Mouse (Mus musculus): Measurements from ENCODE around the gene Esrrb. TPM values are rescaled to one million over a fixed set of nuclear protein-coding genes. Genes with fewer than 3 reads are reported as not detected.

Esrrb gene
- polyA plus RNA-seq, 1 experiment from 2014 or later: 0.45 TPM

- peaks cover 28% of the 10 kb centered on the region for H3K27me3 ChIP-seq
- TF ChIP-seq CTCF (IDR thresholded peaks at IDR 0.05): no peak
- in situ Hi-C loops (cut with MboI; ENCODE audit: low pct_unique_long_range_greater_than_20kb): no loop called here
- ChIA-PET POLR2A (interaction anchor here (0.8 kb wide), 1 partner anchor 51 kb away, joined by 3 read pairs; no protein-coding TSS in a partner anchor), CTCF (no interaction called here)
- DNase-seq (ENCODE audit: low read depth, low spot score): no peak
- no peak for ATAC-seq
These were observed 3.4 kb downstream of the Esrrb start for GRCm38 (mm10) chr12:86364285-86364684.

GRCm38 (mm10) chr12:86364756-86365155 lies 3.8 kb downstream of the Esrrb start:
- ATAC-seq (no peak), DNase-seq (ENCODE audit: low read depth, low spot score) (no peak)
- H3K27me3 ChIP-seq: peaks cover 26% of the 10 kb centered on the region
- POLR2A ChIA-PET: interaction anchor here (0.8 kb wide), 1 partner anchor 51 kb away, joined by 3 read pairs; no protein-coding TSS in a partner anchor
- in situ Hi-C loops (cut with MboI; ENCODE audit: low pct_unique_long_range_greater_than_20kb): no loop called here
- TF ChIP-seq CTCF (IDR thresholded peaks at IDR 0.05): no peak
- CTCF ChIA-PET: no interaction called here

DNA sequence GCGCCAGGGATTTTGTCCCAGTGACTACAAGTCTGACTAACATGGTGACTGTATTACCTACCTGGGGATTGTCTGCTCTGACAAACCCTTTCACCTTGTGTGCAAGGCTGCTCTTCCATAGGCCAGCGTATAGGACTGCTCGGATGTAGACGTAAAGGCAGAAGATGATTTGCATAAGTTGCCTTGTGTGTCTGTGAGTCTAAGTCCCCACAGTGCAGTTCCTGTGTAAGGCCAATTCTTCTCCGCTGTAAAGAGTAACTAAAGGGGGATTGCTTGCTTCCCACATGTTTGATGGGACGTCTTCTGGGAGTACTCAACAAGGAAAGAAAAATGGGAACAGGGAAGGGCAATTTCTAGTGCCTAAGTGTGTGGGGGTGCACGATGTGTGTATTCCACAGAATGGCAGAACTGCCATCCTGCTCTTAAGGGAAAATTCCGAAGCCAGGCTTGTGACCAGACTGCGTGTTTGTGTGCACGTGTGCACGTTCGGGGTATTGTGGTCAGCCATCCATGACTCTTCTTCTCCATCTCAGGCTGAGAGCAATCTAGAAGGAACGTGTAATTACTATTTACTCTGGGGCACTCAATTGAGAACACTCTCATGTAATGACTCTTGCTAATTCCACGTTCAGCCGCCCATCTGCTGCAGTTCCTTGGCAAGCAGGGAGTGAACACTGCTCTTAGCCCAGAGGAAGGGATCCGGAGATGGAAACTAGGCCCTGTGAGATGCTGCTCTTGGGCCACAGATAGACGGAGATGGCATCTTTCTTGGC lies 9.9 kb downstream of the Esrrb start:
- CTCF ChIA-PET: no interaction called here
- no peak for DNase-seq (ENCODE audit: low read depth, low spot score)
- ATAC-seq: no peak

DNA sequence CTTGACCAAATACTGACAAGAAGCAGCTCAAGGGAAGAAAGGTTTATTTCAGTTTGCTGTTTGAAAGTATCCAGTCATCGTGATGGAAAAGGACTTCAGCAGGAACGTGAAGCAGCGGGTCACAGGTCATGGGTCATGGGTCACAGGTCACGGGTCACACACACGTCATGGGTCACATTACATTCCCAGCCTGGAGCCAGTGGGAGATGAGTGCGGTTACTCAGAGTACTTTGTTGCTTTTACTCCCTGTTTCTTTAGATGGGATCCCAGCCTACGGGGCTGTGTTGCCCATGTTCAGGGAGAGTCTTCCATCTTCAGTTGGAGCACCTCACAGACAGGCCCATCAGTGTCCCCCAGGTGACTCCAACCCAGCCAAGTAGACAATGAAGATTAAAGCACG lies 13.4 kb downstream of the Esrrb start:
- ATAC-seq (no peak), DNase-seq (ENCODE audit: low read depth, low spot score) (no peak)
- H3K27me3 ChIP-seq: peaks cover 34% of the 10 kb centered on the region
- in situ Hi-C loops (cut with MboI; ENCODE audit: low pct_unique_long_range_greater_than_20kb): no loop called here
- TF ChIP-seq CTCF (IDR thresholded peaks at IDR 0.05): no peak
- POLR2A ChIA-PET: no interaction called here
- CTCF ChIA-PET: no interaction called here

More for the DNA sequence above, 9.9 kb downstream of the Esrrb start:
- H3K27me3 ChIP-seq: peaks cover 18% of the 10 kb centered on the region
- POLR2A ChIA-PET: no interaction called here
- TF ChIP-seq CTCF (IDR thresholded peaks at IDR 0.05): no peak
- in situ Hi-C loops (cut with MboI; ENCODE audit: low pct_unique_long_range_greater_than_20kb): no loop called here

DNA sequence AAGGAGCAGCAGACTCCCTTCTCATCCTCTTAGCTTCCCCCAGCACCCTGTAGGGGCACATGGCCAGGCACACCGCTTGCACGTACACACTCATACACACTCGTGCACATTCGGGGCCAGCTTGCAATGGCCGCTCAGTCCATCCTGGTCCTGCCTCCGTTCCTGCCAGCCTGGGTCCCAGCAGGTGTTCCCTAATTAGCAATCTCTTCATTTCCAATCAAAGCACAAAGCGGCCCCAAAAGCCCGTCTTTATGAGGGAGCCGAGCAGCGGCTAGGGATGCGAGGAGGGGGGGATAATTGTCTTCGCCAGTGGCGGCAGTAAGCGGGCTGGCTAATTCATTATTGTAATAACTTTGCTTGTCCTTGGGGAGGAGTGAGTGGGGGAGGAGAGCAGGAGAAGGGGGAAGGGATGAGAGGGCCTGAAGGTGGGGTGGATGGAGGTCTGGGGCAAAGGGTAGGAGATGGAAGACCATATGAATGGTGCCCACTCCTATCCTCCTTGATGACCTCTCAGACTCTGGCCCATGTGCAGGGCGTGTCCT lies 18.8 kb downstream of the Esrrb start:
- peaks cover 36% of the 10 kb centered on the region for H3K27me3 ChIP-seq
- ATAC-seq (no peak), DNase-seq (ENCODE audit: low read depth, low spot score) (no peak)
- in situ Hi-C loops (cut with MboI; ENCODE audit: low pct_unique_long_range_greater_than_20kb): no loop called here
- CTCF ChIA-PET: no interaction called here
- TF ChIP-seq CTCF (IDR thresholded peaks at IDR 0.05): no peak
- POLR2A ChIA-PET: no interaction called here

- CTCF ChIA-PET: no interaction called here
- peaks cover 22% of the 10 kb centered on the region for H3K27me3 ChIP-seq
- in situ Hi-C loops (cut with MboI; ENCODE audit: low pct_unique_long_range_greater_than_20kb): no loop called here
- POLR2A ChIA-PET: no interaction called here
- no peak for DNase-seq (ENCODE audit: low read depth, low spot score)
- no peak for TF ChIP-seq CTCF (IDR thresholded peaks at IDR 0.05)
- ATAC-seq: no peak
These were observed 22.9 kb downstream of the Esrrb start for GRCm38 (mm10) chr12:86383803-86384202.

DNA sequence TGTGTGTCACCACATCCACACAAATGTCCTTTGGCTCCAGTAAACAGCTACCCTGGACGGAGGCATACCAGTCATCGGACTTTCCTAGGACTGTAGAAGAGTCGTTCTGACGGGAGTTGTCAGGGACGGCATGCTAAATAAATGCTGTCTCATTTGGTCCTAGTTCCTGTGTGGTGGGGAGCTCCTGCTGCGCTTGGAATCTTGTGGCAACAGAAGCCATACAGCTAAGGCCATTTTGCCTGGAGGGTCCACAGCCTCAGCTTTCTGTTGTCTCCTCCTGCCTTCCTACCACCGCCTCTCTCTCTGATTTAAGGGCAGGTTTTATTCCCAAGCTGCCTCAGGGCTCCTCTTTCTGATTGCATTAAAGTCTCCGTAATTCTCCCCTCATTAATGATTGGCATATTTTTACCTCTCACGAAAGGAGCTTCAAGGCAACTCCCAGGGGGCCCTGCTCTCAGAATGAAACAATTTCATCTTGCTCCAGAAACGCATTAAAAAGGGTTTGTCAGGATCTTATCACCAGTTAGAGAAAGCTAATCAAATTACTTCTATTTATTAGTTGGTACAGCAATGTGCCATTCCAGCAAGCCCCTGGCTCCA lies 26.9 kb downstream of the Esrrb start:
- ATAC-seq (no peak), DNase-seq (ENCODE audit: low read depth, low spot score) (no peak)
- ChIA-PET POLR2A (no interaction called here), CTCF (no interaction called here)
- no peak for TF ChIP-seq CTCF (IDR thresholded peaks at IDR 0.05)
- H3K27me3 ChIP-seq: peaks cover 7% of the 10 kb centered on the region
- in situ Hi-C loops (cut with MboI; ENCODE audit: low pct_unique_long_range_greater_than_20kb): no loop called here

DNA sequence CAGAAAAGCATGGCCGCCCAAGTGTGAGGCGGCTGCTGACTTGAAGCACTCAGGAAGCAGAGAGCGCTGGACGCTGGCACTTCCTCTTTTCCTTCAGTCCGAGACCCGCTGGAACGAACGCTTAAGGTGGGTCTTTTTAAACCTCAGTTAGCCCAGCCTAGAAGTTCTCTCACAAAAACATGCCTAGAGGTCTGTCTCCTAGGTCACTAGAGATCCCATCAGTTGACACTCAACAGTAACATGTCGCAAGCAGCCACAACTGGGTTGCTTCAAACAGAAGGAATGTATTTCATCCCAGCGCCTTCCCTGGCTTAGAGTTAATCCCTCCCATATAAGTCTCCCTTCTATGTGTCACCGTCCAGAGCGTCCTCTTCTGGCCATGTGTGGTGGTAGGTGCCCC lies 33.9 kb downstream of the Esrrb start:
- in situ Hi-C loops (cut with MboI; ENCODE audit: low pct_unique_long_range_greater_than_20kb): no loop called here
- no peaks in the 10 kb centered on the region for H3K27me3 ChIP-seq
- no peak for TF ChIP-seq CTCF (IDR thresholded peaks at IDR 0.05)
- CTCF ChIA-PET: no interaction called here
- ATAC-seq (no peak), DNase-seq (ENCODE audit: low read depth, low spot score) (no peak)
- POLR2A ChIA-PET: interaction anchor here (0.6 kb wide), 1 partner anchor 121 kb away, joined by 4 read pairs; no protein-coding TSS in a partner anchor

DNA sequence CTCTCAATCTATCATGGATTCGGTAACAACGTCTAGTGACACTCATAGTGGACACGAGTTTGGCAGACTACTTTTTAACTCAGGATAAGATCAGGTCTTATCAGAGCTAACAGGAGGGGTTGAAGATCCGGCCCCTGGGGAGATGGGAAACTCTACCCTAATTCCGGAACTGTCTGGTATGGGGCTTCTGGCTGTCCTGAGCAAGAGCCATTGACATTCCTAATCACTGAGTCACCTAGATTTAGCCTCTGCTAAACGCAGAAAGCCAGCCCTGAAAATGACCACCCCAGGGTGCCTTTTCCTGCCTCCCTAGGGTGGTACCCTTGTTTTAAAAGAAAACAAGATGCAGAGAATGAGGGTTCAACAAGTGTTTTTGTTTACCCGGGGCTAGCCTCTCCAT lies 34.4 kb downstream of the Esrrb start:
- POLR2A ChIA-PET: no interaction called here
- CTCF ChIA-PET: no interaction called here
- TF ChIP-seq CTCF (IDR thresholded peaks at IDR 0.05): no peak
- H3K27me3 ChIP-seq: no peaks in the 10 kb centered on the region
- DNase-seq (ENCODE audit: low read depth, low spot score): no peak
- in situ Hi-C loops (cut with MboI; ENCODE audit: low pct_unique_long_range_greater_than_20kb): no loop called here
- ATAC-seq: no peak

- POLR2A ChIA-PET: no interaction called here
- DNase-seq (ENCODE audit: low read depth, low spot score): peak; percentile 54
- peak; percentile 67 for ATAC-seq
- no peaks in the 10 kb centered on the region for H3K27me3 ChIP-seq
- TF ChIP-seq CTCF (IDR thresholded peaks at IDR 0.05): no peak
- CTCF ChIA-PET: no interaction called here
- in situ Hi-C loops (cut with MboI; ENCODE audit: low pct_unique_long_range_greater_than_20kb): no loop called here
These were observed 37.8 kb downstream of the Esrrb start for GRCm38 (mm10) chr12:86398762-86399161.

DNA sequence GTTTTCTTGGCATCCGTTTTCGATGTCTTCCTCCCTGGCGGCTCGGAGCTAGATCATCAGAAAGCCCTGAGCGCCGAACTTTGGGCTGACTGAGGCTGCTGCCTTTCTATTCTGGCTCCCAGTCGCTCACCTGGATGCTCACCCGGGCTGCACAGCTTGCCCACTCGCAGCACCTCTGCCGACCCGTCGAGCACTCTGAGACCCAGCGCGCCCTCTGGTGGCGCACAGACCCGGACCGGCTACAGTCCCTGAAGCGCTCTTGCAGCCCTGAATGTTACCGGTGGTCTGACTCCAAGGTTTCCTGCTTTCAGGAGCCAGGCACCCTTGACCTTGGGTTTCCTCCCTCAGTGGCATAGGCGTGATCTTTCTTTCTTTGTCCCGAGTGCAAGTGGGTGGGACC lies 41.8 kb downstream of the Esrrb start:
- peak; percentile 88 for TF ChIP-seq CTCF (IDR thresholded peaks at IDR 0.05)
- DNase-seq (ENCODE audit: low read depth, low spot score) (no peak), ATAC-seq (peak; percentile 25)
- ChIA-PET CTCF (interaction anchor here (0.7 to 1.3 kb wide), 2 partner anchors 25 to 207 kb away, joined by 3 read pairs; no protein-coding TSS in a partner anchor), POLR2A (no interaction called here)
- H3K27me3 ChIP-seq: peaks cover 7% of the 10 kb centered on the region
- in situ Hi-C loops (cut with MboI; ENCODE audit: low pct_unique_long_range_greater_than_20kb): loop anchor here (5.0 to 10.0 kb wide), 2 partner anchors 270 to 558 kb away; no protein-coding TSS in a partner anchor

All from Patski (cell line).